Mouse (Mus musculus) frontal cortex, postnatal 25 days (tissue): ENCODE measurements around the gene Fer1l4.

Experiments used
- DNase-seq, 2 experiments: peaks; one replicate each; pipeline ENCODE4 v3.0.0; 2022; ENCODE audit warnings: low spot score in 2 of 2

Gene Fer1l4

GRCm38 (mm10) chr2:156052816-156053215 is at the start of gene Fer1l4:
Gene Fer1l4, minus strand, starts transcription at chr2:156052947.
- no peak for DNase-seq

- DNase-seq: no peak
Measured at GRCm38 (mm10) chr2:156091926-156092325, 39.2 kb upstream of the Fer1l4 start.

DNA sequence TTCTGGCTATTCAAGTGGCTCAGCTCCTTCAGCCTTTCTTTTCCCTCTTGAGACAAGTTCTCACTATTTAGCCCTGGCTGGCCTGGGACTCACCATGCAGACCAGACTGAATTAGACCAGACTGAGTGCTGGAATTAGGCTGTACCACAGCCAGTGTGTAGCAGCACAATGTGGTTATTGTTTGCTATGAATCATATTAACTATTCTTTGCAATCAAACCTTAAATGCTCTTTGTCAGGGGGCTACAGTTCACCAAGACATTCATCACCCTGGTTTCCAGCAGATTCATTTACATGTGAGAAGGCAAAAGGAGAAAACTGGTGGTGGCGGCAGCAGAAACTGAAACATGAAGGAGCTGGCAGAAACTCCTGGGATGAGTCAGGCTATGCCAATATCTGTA is 37.1 kb upstream of the Fer1l4 start:
- no peak for DNase-seq

DNA sequence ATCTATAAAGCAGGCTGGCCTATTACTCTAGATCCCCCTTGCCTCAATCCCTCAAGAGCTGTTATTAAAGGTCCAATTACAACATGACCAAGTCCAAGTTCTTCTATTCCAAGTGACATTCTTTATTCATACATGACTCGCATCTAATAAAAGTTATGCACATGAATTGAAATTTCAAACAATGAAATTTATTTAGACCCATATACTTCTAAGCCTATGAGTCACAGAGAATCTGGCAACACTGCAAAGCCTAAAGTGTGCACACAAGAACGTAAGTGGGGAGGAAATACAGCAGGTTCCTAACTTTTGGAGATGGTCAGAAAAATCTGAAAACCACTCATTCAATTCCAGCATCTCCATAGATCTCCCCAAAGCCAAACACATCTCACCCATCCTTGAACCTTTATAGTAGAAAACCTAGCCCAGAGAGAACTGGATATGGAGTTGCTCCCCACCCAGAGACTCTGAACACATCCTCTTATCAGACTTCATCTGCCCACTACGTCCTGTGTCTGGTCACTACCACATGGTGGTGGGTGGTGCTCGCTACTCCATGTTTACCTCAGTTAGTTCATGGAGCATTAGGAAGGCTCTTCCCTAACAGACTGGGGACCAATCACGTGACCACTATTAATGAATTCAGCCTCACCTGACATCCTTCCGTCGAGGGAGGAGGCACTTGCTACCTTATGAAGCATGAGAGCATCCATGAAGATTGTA is 34.8 kb upstream of the Fer1l4 start:
- no peak for DNase-seq

- no peak for DNase-seq
Measured at GRCm38 (mm10) chr2:156084541-156084940, 31.8 kb upstream of the Fer1l4 start.

- DNase-seq: no peak
Measured at GRCm38 (mm10) chr2:156080391-156080790, 27.6 kb upstream of the Fer1l4 start.

DNA sequence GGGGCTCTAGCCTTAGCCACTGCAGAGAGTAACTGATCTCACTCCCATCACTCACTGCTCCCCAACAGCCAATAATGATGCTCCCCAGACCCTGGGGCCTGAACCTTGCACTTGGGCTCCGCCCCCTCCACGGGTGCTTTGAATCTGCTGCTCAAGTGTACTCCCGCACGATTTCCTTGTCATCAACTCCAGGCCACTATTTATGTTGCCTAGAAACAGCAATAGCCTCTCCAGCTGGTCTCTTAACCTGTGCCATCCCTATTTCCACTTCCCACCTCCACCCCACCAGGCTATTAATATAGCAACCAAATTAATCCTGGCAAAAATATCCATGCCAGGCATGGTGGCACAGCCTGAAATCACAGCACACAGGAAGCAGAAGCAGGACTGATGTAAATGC is 26.9 kb upstream of the Fer1l4 start:
- DNase-seq: no peak

DNA sequence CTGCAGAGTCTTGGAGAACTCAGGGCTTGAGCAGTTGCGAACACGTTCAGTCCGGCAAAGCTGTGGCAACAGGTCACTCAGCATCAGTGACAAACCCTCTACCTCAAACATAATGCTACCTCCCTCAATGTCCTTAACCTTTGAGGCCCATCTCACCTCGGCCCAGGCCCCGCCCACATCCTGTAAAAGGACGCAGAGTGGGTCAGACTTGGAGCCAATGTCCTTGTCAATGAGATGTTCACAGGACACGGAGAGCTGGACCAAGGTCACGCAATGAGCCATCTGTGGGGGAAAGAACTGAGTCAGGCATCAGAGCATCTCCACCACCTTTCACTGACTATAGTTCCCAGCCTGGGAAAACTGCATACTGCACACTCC is 26.4 kb upstream of the Fer1l4 start:
- DNase-seq: no peak

- DNase-seq: no peak
Measured at GRCm38 (mm10) chr2:156078421-156079182, 25.9 kb upstream of the Fer1l4 start.

- no peak for DNase-seq
Measured at GRCm38 (mm10) chr2:156077461-156077860, 24.7 kb upstream of the Fer1l4 start.

DNA sequence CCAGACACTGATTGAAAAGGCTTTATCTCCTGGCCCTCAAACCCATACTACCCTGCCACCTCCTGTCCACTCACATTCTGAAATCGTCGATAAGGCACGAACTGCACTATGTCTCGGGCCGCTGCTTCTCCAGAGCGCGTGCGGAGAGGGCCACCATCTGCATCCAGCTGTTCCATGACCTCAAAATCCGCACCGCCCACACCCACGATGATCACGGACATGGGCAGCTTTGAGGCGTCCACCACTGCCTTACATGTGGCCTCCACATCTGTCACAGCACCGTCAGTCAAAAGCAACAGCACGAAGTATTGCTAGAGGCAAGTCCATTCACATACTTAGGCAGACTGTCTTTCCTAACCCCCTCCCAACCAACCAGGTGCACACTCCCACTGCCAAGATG is 21.0 kb upstream of the Fer1l4 start:
- no peak for DNase-seq

DNA sequence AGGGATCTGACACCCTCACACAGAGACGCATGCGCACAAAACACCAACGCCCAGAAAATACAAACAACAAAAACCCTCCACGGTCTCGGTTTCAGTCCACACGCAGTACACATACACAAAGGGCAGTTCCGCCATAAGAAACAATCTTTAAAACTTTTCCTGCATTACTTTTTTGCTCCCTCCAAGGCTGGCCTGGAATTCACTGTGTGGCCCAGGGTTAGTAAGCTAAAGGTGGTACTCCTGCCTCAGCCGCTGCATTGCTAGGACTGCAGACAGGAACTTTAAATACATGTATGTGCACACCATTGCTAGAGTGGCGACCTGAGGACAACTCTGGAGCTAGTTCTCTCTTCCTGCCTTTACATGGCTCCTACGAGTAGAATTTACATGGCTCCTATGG is 18.5 kb upstream of the Fer1l4 start:
- DNase-seq: no peak

GRCm38 (mm10) chr2:156067916-156068315 is 15.2 kb upstream of the Fer1l4 start:
- no peak for DNase-seq

- no peak for DNase-seq
Measured at GRCm38 (mm10) chr2:156066126-156066525, 13.4 kb upstream of the Fer1l4 start.

- peak in 1 of 2 experiments; percentile 25 for DNase-seq
Measured at GRCm38 (mm10) chr2:156065099-156066041, 12.6 kb upstream of the Fer1l4 start, which contains the start of gene Spag4. Gene Spag4, plus strand, starts transcription at chr2:156065175.

GRCm38 (mm10) chr2:156047929-156048328 is 4.8 kb downstream of the Fer1l4 start:
- DNase-seq: no peak

DNA sequence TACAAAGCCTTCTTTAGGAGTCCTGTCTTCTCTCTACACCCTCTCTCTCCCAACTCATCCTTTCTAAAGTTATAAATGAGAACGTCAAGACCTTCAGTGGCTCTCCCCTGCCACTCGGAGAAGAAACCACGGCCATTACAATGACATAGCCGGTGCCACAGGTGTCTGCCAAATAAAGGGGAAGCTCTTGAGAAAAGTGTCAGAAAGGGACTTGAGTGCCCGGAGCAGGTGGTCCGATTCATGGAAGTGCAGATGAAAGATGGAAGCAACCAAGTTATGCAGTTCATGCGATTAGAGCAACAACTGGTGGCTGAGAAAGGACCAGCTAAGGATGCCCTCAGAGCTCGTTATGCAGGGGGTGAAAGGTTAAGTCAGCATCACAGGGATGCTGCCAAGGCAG is 9.8 kb downstream of the Fer1l4 start:
- DNase-seq: no peak

DNA sequence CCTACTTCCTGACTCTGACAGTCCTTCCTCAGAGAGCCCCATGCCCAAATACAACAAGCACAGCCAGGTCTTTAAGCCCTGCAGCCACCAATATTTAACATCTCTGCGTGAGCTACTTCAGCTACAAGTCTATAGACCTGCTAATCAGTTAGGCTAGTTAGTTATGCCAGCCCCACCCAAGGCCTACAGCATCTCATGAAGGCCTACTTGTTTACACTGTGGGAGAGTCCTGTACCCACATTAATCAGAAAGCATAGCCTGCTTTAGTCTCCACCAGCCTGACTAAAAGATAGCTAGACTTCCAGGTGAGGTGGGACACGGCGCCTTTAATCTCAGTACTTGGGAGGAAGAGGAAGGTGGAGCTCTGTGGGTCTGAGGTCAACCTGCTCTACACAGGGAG is 13.4 kb downstream of the Fer1l4 start:
- no peak for DNase-seq

DNA sequence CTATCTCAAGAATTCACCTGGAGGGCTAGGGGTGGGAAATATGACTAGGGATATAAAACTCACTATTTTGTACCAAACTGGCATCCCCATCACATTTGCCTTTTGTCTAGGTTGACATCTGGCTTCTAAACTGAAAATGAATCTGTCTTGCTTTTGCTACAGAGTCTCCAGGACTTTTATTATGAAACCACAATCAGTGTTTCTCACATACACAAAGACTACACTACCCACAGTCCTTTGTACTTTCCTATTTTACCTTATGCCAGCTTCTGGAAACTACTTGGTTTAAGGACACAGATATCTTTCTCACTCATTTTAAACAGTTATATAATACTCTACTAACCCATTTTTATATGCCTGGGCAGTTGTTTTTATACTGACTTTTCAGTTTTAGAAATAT is 27.3 kb downstream of the Fer1l4 start:
- DNase-seq: no peak

DNA sequence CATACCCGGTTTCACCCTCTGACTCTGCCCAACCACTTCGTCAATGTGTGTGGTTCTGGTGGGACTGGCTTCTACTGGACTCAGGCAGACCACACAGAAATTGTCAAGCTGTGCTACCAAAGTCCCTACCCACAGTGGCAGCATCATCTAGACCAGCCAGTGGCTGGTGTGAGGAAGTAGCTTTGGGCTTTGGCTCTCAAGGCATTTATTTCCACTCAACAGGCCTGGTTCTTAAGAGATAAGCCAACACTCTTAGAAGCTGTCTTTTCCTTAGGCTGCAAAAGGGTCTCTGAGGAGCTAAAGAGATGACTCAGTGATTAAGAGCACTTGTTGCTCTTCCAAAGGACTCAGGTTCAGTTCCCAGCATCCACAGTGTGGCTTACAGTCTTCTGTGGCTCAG is 31.0 kb downstream of the Fer1l4 start:
- no peak for DNase-seq

GRCm38 (mm10) chr2:156021219-156021618 is 31.5 kb downstream of the Fer1l4 start:
- no peak for DNase-seq

- DNase-seq: no peak
Measured at GRCm38 (mm10) chr2:156018106-156018505, 34.6 kb downstream of the Fer1l4 start.
